Mouse (Mus musculus): ENCODE data around the gene Prkx. TPM values are rescaled to one million over a fixed set of nuclear protein-coding genes. Genes with fewer than 3 reads are reported as not detected.

Prkx gene
- polyA plus RNA-seq, 1 experiment from 2014 or later, result 21.2 TPM

GRCm38 (mm10) chrX:77795858-77796174, 262 bp downstream of the Prkx start:
- DNase-seq (ENCODE audit: low spot score) (peak; percentile 84), ATAC-seq (ENCODE audit: low FRiP score) (peak; percentile 97)
- H3K27ac ChIP-seq (ENCODE audit: low read depth, low read length), result no peak overlapping the region
- peak overlapping the region; percentile 59 for H3K4me3 ChIP-seq (ENCODE audit: low read depth, low read length)
- H3K4me1 ChIP-seq (replicated peaks; ENCODE audit: control insufficient read depth, insufficient read depth, low read length), result no peaks in the 10 kb centered on the region
- peak overlapping the region; percentile 52 for H3K4me2 ChIP-seq (replicated peaks; ENCODE audit: low read depth, low read length)
- WGBS, result 16% methylated on average over 26 of the region's 30 CpGs
- peak overlapping the region; percentile 60 for H3K9ac ChIP-seq (ENCODE audit: low read depth, low read length)
- no peaks in the 10 kb centered on the region for H3K36me3 ChIP-seq (ENCODE audit: control insufficient read depth, insufficient read depth, low read length)
- no peaks in the 10 kb centered on the region for H3K9me3 ChIP-seq (ENCODE audit: control insufficient read depth, low read length)
- H3K27me3 ChIP-seq (ENCODE audit: control insufficient read depth, insufficient read depth, low read length), result no peaks in the 10 kb centered on the region

DNA sequence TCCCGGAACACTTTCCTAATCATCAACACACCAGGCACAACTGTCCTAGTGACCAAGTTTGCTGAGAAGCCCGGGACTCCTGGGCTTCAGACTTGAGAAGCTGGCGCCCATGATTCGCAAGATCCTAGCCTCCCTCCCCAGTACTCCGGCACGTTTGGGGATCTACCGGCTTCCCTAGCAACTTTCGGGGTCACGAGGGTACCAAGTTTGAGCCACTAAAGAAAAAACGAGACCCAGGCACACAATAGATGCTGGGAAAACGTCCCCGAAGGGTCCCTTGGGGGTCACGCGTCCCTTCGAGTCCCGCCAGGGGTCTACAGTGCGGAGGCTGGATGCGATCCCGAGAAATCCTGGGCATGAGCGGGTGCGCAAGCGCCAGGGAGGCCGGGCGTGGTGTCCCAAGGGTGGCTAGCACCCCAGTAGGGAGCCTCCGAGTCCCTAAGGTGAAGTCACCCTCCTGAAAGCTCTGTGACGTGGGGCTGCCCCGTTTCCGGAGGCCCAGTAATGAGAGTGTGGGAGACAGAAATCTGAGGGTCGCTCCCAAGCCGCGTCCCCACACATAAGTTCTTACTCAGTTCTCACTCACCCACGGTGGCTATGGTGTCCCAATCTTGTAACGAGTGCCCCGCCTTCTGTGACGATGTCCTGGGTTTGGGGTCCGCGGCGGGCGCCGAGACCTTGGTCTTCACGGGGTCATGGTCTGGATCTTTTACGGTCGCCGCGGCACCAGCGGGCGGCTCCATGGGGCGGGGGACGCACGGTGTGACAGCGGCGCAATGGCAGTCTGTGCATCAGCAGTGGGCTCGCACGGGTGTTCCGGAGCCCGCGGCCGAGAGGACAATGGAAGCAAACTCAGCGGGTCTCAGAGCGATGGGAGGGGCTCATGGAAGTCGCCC, 868 bp downstream of the Prkx start:
- ATAC-seq (ENCODE audit: low FRiP score), result peak; percentile 82
- peak; percentile 28 for DNase-seq (ENCODE audit: low spot score)
- no peaks in the 10 kb centered on the region for H3K27me3 ChIP-seq (ENCODE audit: control insufficient read depth, insufficient read depth, low read length)
- H3K4me2 ChIP-seq (replicated peaks; ENCODE audit: low read depth, low read length), result peak overlapping the region; percentile 52
- H3K9ac ChIP-seq (ENCODE audit: low read depth, low read length), result peak overlapping the region; percentile 60
- no peaks in the 10 kb centered on the region for H3K4me1 ChIP-seq (replicated peaks; ENCODE audit: control insufficient read depth, insufficient read depth, low read length)
- H3K9me3 ChIP-seq (ENCODE audit: control insufficient read depth, low read length), result no peaks in the 10 kb centered on the region
- 13% methylated on average over 55 of the region's 61 CpGs for WGBS
- no peak overlapping the region for H3K27ac ChIP-seq (ENCODE audit: low read depth, low read length)
- peak overlapping the region; percentile 59 for H3K4me3 ChIP-seq (ENCODE audit: low read depth, low read length)
- H3K36me3 ChIP-seq (ENCODE audit: control insufficient read depth, insufficient read depth, low read length), result no peaks in the 10 kb centered on the region

- H3K4me3 ChIP-seq (ENCODE audit: low read depth, low read length), result no peak overlapping the region
- no peaks in the 10 kb centered on the region for H3K36me3 ChIP-seq (ENCODE audit: control insufficient read depth, insufficient read depth, low read length)
- H3K4me1 ChIP-seq (replicated peaks; ENCODE audit: control insufficient read depth, insufficient read depth, low read length), result no peaks in the 10 kb centered on the region
- DNase-seq (ENCODE audit: low spot score) (no peak), ATAC-seq (ENCODE audit: low FRiP score) (no peak)
- 100% methylated on average over 3 of the region's 3 CpGs for WGBS
- H3K9me3 ChIP-seq (ENCODE audit: control insufficient read depth, low read length), result no peaks in the 10 kb centered on the region
- no peak overlapping the region for H3K27ac ChIP-seq (ENCODE audit: low read depth, low read length)
- no peaks in the 10 kb centered on the region for H3K27me3 ChIP-seq (ENCODE audit: control insufficient read depth, insufficient read depth, low read length)
- no peak overlapping the region for H3K9ac ChIP-seq (ENCODE audit: low read depth, low read length)
- no peak overlapping the region for H3K4me2 ChIP-seq (replicated peaks; ENCODE audit: low read depth, low read length)
Measured at GRCm38 (mm10) chrX:77788675-77789074, 7.4 kb downstream of the Prkx start.

DNA sequence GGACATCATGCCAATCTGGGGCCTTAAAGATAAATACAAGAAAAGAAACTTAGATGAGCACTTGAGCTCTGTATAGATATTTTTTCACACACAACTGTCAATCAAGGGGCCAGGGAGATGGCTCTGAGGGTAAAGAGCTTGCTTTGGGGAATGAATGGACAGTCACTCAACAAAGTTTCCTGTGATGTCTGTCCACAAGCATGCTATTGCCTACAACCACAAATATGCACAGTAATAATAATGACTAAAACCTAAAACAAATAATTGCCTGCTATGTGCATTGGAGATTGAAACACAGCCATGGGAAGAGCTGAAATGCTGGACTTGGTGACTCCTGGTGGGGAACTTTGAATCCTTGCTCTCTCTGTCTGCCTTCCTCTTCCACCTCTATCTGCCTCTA, 9.7 kb downstream of the Prkx start:
- Histone ChIP-seq H3K27ac (ENCODE audit: low read depth, low read length) (no peak overlapping the region), H3K9ac (ENCODE audit: low read depth, low read length) (no peak overlapping the region), H3K4me2 (replicated peaks; ENCODE audit: low read depth, low read length) (no peak overlapping the region), H3K4me3 (ENCODE audit: low read depth, low read length) (no peak overlapping the region), H3K36me3 (ENCODE audit: control insufficient read depth, insufficient read depth, low read length) (no peaks in the 10 kb centered on the region), H3K4me1 (replicated peaks; ENCODE audit: control insufficient read depth, insufficient read depth, low read length) (no peaks in the 10 kb centered on the region), H3K9me3 (ENCODE audit: control insufficient read depth, low read length) (no peaks in the 10 kb centered on the region), H3K27me3 (ENCODE audit: control insufficient read depth, insufficient read depth, low read length) (no peaks in the 10 kb centered on the region)
- ATAC-seq (ENCODE audit: low FRiP score) (no peak), DNase-seq (ENCODE audit: low spot score) (no peak)

GRCm38 (mm10) chrX:77777822-77778221, 18.3 kb downstream of the Prkx start:
- DNase-seq (ENCODE audit: low spot score) (peak; percentile 1), ATAC-seq (ENCODE audit: low FRiP score) (no peak)
- Histone ChIP-seq H3K4me3 (ENCODE audit: low read depth, low read length) (no peak overlapping the region), H3K36me3 (ENCODE audit: control insufficient read depth, insufficient read depth, low read length) (no peaks in the 10 kb centered on the region), H3K27me3 (ENCODE audit: control insufficient read depth, insufficient read depth, low read length) (no peaks in the 10 kb centered on the region), H3K9me3 (ENCODE audit: control insufficient read depth, low read length) (no peaks in the 10 kb centered on the region), H3K4me1 (replicated peaks; ENCODE audit: control insufficient read depth, insufficient read depth, low read length) (no peaks in the 10 kb centered on the region), H3K9ac (ENCODE audit: low read depth, low read length) (no peak overlapping the region), H3K4me2 (replicated peaks; ENCODE audit: low read depth, low read length) (no peak overlapping the region), H3K27ac (ENCODE audit: low read depth, low read length) (no peak overlapping the region)

GRCm38 (mm10) chrX:77765153-77765552, 30.9 kb downstream of the Prkx start:
- H3K27ac ChIP-seq (ENCODE audit: low read depth, low read length), result no peak overlapping the region
- H3K4me1 ChIP-seq (replicated peaks; ENCODE audit: control insufficient read depth, insufficient read depth, low read length), result no peaks in the 10 kb centered on the region
- H3K9me3 ChIP-seq (ENCODE audit: control insufficient read depth, low read length), result no peaks in the 10 kb centered on the region
- H3K4me3 ChIP-seq (ENCODE audit: low read depth, low read length), result no peak overlapping the region
- ATAC-seq (ENCODE audit: low FRiP score), result no peak
- no peak for DNase-seq (ENCODE audit: low spot score)
- H3K4me2 ChIP-seq (replicated peaks; ENCODE audit: low read depth, low read length), result no peak overlapping the region
- WGBS, result 97% methylated on average over 3 of the region's 3 CpGs
- no peaks in the 10 kb centered on the region for H3K36me3 ChIP-seq (ENCODE audit: control insufficient read depth, insufficient read depth, low read length)
- H3K27me3 ChIP-seq (ENCODE audit: control insufficient read depth, insufficient read depth, low read length), result no peaks in the 10 kb centered on the region
- no peak overlapping the region for H3K9ac ChIP-seq (ENCODE audit: low read depth, low read length)

DNA sequence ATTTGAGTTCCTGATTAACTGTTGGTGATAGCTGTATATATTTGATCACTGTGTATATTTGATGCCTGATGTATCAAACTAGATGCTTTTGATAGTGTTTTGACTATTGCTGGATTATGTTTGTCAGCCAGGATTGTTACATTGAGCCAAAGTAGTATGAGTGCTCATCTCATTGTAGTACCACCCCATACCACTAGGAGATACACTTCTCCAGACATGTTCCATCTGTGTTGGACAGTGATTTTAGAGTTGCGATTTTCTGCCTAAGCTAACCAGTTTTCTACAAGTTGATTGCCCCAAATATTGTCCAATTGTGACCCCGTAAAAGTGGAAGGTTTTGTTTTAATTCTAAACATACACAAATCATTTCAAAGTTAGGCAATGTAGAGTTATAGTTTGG, 51.8 kb downstream of the Prkx start:
- no peak overlapping the region for H3K4me2 ChIP-seq (replicated peaks; ENCODE audit: low read depth, low read length)
- no peaks in the 10 kb centered on the region for H3K36me3 ChIP-seq (ENCODE audit: control insufficient read depth, insufficient read depth, low read length)
- no peak overlapping the region for H3K9ac ChIP-seq (ENCODE audit: low read depth, low read length)
- H3K4me1 ChIP-seq (replicated peaks; ENCODE audit: control insufficient read depth, insufficient read depth, low read length), result no peaks in the 10 kb centered on the region
- H3K9me3 ChIP-seq (ENCODE audit: control insufficient read depth, low read length), result no peaks in the 10 kb centered on the region
- no peak overlapping the region for H3K4me3 ChIP-seq (ENCODE audit: low read depth, low read length)
- H3K27ac ChIP-seq (ENCODE audit: low read depth, low read length), result no peak overlapping the region
- DNase-seq (ENCODE audit: low spot score) (no peak), ATAC-seq (ENCODE audit: low FRiP score) (no peak)
- 75% methylated on average over 2 of the region's 2 CpGs for WGBS
- no peaks in the 10 kb centered on the region for H3K27me3 ChIP-seq (ENCODE audit: control insufficient read depth, insufficient read depth, low read length)

GRCm38 (mm10) chrX:77741383-77741782, 54.7 kb downstream of the Prkx start:
- WGBS, result 44% methylated on average over 1 of the region's 1 CpGs
- Histone ChIP-seq H3K27me3 (ENCODE audit: control insufficient read depth, insufficient read depth, low read length) (no peaks in the 10 kb centered on the region), H3K9ac (ENCODE audit: low read depth, low read length) (no peak overlapping the region), H3K4me2 (replicated peaks; ENCODE audit: low read depth, low read length) (no peak overlapping the region), H3K9me3 (ENCODE audit: control insufficient read depth, low read length) (no peaks in the 10 kb centered on the region), H3K27ac (ENCODE audit: low read depth, low read length) (no peak overlapping the region), H3K4me1 (replicated peaks; ENCODE audit: control insufficient read depth, insufficient read depth, low read length) (no peaks in the 10 kb centered on the region), H3K4me3 (ENCODE audit: low read depth, low read length) (no peak overlapping the region), H3K36me3 (ENCODE audit: control insufficient read depth, insufficient read depth, low read length) (no peaks in the 10 kb centered on the region)
- DNase-seq (ENCODE audit: low spot score), result peak; percentile 10
- ATAC-seq (ENCODE audit: low FRiP score), result no peak

- Histone ChIP-seq H3K9ac (ENCODE audit: low read depth, low read length) (no peak overlapping the region), H3K4me2 (replicated peaks; ENCODE audit: low read depth, low read length) (no peak overlapping the region), H3K27me3 (ENCODE audit: control insufficient read depth, insufficient read depth, low read length) (no peaks in the 10 kb centered on the region), H3K27ac (ENCODE audit: low read depth, low read length) (no peak overlapping the region), H3K36me3 (ENCODE audit: control insufficient read depth, insufficient read depth, low read length) (no peaks in the 10 kb centered on the region), H3K4me1 (replicated peaks; ENCODE audit: control insufficient read depth, insufficient read depth, low read length) (no peaks in the 10 kb centered on the region), H3K4me3 (ENCODE audit: low read depth, low read length) (no peak overlapping the region), H3K9me3 (ENCODE audit: control insufficient read depth, low read length) (no peaks in the 10 kb centered on the region)
- DNase-seq (ENCODE audit: low spot score) (no peak), ATAC-seq (ENCODE audit: low FRiP score) (no peak)
- 75% methylated on average over 9 of the region's 9 CpGs for WGBS
Measured at GRCm38 (mm10) chrX:77733930-77734536, 62.0 kb downstream of the Prkx start.

All from hindbrain, embryonic 11.5 days (tissue).